Mouse (Mus musculus): Measurements from ENCODE around the gene Lcn2. TPM values are rescaled to one million over a fixed set of nuclear protein-coding genes. Genes with fewer than 3 reads are reported as not detected.

Lcn2 gene
- 0.21 and 0.65 TPM in 2 replicates for polyA plus RNA-seq (2021; fragmentation: Nextera tagmentation)
- long read RNA-seq, experiment 1: 0 reads
- long read RNA-seq, experiment 2: 0 reads

DNA sequence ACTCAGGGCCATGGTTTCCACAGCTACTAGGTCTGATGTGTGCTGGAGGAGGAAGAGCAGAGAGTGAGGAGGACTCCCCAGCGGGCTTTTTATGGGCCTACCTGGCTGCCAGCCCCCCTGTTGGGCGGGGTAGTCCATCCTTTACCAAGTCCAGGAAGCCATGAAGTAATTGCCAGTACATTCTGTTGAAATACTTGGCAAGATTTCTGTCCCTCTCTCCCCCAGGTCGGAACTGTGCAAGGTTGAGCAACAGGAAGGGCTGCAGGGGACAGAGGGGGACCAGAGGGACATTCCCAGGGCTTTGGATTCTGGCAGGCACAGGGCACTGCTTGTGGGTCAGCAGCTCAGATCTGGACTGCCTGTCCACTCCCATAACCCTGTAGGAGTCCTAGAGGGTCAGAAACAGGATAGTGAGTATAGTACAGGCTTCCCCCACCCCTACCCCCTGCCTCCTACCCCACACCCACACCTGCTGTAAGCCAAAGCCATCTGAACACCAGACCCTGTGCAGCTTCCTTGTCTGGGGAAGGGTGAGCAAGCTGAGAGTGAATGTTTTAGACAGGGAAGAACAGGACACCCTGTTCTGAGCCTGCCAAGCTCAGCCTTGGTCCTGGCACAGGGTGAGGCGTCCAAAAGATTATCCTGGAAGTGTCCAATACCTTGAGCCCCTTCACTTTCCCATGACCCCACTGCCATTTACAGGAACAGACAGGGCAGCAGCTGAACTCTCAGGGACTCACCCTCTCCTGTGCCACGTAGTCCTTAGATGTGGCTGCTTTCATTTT lies at the start of gene Lcn2:
Gene Lcn2, minus strand, starts transcription at position 547 of the 785 bp plus-strand sequence.

DNA sequence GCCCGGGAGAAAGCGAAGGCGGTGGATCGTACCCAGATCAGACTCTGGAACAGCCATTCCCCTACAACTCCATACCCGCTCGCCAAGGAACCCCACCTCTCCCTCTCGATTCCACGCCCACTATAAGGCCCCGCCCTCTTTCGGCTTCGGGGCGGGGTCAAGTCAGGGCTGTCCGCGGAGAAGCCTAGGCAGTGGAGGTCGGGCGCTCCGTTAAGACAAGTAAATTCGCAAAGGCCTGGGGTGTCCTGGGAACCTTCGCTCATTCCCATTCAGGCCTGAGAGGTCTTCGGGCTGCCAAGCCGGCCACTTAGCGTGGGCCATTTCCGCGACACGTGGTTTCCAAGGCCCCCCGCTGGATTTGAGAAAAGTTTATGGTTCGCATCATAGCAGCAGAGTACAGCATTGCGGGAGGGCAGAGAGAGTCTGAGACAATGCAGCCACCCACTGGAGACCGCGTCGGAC lies 7.5 kb upstream of the Lcn2 start, which contains the start of gene Ptges2:
Gene Ptges2, plus strand, starts transcription at position 413 of the 462 bp plus-strand sequence.

DNA sequence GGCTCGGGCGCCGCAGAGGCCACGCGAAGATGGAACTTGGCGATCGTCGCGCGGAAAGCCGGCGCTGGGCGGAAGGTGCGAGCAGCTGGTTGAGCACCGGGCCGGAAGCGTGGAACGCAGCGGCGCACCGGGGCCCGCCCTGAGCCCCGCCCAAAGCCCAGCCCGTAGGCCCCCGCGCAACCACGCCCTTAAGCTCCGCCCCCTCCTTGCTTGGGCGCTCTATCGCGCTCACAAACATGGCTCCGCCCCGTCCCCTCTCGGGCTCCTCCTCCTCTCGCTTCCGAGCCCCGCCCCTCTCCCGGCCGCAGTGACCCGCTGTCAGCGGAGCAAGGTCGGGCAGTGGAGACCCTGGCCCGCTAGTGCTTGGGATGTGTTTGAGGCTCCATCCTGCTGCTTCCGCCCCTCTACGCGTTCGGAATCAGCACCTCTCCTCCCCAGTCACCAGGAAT lies 6.3 kb downstream of the Lcn2 start, which contains the start of gene 1110008P14Rik:
Gene 1110008P14Rik, minus strand, starts transcription at position 164 of the 449 bp plus-strand sequence.

DNA sequence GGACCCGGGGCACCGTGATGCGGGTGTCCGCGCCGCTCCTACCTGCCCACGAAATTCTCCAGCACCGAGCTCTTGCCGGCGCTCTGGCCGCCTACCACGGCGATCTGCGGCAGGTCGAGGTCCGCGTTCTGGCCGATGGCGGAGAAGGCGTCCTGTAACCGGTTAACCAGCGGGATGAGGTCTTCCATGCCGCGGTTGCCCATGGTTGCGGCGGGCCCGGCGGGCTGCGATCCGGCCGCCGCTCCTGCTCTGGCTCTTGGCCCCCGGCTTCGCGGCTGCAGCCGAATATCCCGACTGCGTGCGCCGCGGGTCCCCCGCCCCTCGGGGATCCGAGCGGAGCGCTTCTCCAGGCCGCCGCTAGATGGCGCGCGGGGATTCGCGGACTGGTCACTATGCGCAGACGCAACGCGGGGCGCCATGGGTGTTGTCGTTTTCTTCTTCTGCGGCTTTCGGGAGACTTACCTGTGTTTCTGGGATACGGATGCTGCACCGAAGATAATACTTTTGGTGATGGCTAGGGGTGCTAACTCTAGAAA lies 35.0 kb downstream of the Lcn2 start, which contains the start of gene Dnm1:
Gene Dnm1, minus strand, starts transcription at position 332 of the 536 bp plus-strand sequence.

DNA sequence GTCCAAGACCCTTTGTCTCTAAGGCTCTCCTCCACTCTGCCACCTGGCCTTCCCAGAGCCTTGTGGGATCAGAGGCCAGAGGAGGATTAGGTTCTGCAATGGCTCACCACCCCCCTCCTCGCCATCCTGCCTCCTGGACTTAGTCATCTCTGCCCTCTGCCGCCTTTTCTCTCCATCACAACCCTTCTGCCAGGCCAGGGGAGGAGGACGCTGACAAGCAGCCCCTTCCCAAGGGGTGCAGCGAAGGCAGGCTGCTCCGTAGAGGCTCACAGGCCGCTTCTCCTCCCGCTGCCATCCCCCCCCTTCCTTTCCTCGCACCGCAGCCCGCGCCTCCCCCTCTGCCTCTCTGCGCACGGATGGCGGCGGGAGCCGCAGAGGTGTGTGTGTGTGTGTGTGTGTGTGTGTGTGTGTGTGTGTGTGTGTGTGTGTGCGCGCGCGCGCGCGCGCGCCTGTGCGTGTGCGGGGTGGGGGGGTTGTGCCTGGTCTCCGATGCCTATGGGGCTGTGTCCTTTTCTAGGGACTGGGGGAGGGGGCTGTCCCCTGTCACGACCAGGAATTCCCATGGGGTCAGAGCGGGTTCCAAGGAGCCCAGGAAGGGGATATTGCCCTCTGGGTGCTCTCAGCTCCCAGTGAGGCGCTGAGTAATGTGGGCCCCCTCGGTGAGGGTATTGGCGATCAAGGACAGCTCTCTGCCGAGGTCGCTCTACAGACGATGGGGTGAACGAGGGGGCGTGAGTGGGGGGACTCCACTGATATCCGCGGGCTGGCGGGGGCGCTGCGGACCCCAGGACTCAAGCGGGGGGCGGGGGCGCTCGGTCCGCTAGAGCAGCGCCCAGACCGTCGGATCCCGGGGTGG lies 35.7 kb downstream of the Lcn2 start, which contains the start of gene Ciz1:
Gene Ciz1, plus strand, starts transcription at position 177 of the 856 bp plus-strand sequence.

Other genes with a start within 250 kb of the Lcn2 start
- gene Prrc2b, start 237.2 kb downstream of the Lcn2 start, polyA plus RNA-seq (2021; fragmentation: Nextera tagmentation): 42.2 and 47.4 TPM in 2 replicates
- 10.2 and 11.4 TPM in 2 replicates for gene Pomt1, start 151.7 kb downstream of the Lcn2 start, polyA plus RNA-seq (2021; fragmentation: Nextera tagmentation)
- gene Uck1, start 128.1 kb downstream of the Lcn2 start, polyA plus RNA-seq (2021; fragmentation: Nextera tagmentation): 33.5 and 35.6 TPM in 2 replicates
- 17.8 and 22.2 TPM in 2 replicates for gene Golga2, start 100.9 kb downstream of the Lcn2 start, polyA plus RNA-seq (2021; fragmentation: Nextera tagmentation)
- gene Swi5, start 100.2 kb downstream of the Lcn2 start, polyA plus RNA-seq (2021; fragmentation: Nextera tagmentation): 131 and 165 TPM in 2 replicates
- gene Ciz1, start 35.9 kb downstream of the Lcn2 start, polyA plus RNA-seq (2021; fragmentation: Nextera tagmentation): 19.9 and 28.4 TPM in 2 replicates
- gene Dnm1, start 34.9 kb downstream of the Lcn2 start, polyA plus RNA-seq (2021; fragmentation: Nextera tagmentation): 198 and 300 TPM in 2 replicates
- gene 1110008P14Rik, start 6.3 kb downstream of the Lcn2 start, polyA plus RNA-seq (2021; fragmentation: Nextera tagmentation): 559 and 640 TPM in 2 replicates
- 24.8 and 25.1 TPM in 2 replicates for gene Ptges2, start 7.6 kb upstream of the Lcn2 start, polyA plus RNA-seq (2021; fragmentation: Nextera tagmentation)
- 2.0 and 3.3 TPM in 2 replicates for gene Naif1, start 62.2 kb upstream of the Lcn2 start, polyA plus RNA-seq (2021; fragmentation: Nextera tagmentation)
- gene Slc25a25, start 63.2 kb upstream of the Lcn2 start, polyA plus RNA-seq (2021; fragmentation: Nextera tagmentation): 27.1 and 32.0 TPM in 2 replicates
- gene Fam102a, start 147.1 kb upstream of the Lcn2 start, polyA plus RNA-seq (2021; fragmentation: Nextera tagmentation): 24.3 and 34.4 TPM in 2 replicates
- 150 and 152 TPM in 2 replicates for gene Dpm2, start 182.6 kb upstream of the Lcn2 start, polyA plus RNA-seq (2021; fragmentation: Nextera tagmentation)
- gene Pip5kl1, start 186.5 kb upstream of the Lcn2 start, polyA plus RNA-seq (2021; fragmentation: Nextera tagmentation): 0.95 and 1.2 TPM in 2 replicates
- gene 9430097D07Rik, start 187.4 kb upstream of the Lcn2 start, polyA plus RNA-seq (2021; fragmentation: Nextera tagmentation): 0.25 and 0.26 TPM in 2 replicates
- 36.2 and 41.8 TPM in 2 replicates for gene St6galnac4, start 198.8 kb upstream of the Lcn2 start, polyA plus RNA-seq (2021; fragmentation: Nextera tagmentation)
- 10.3 and 11.1 TPM in 2 replicates for gene St6galnac6, start 211.5 kb upstream of the Lcn2 start, polyA plus RNA-seq (2021; fragmentation: Nextera tagmentation)
- gene Ak1, start 233.5 kb upstream of the Lcn2 start, polyA plus RNA-seq (2021; fragmentation: Nextera tagmentation): 96.4 and 102 TPM in 2 replicates

All from layer of hippocampus, adult 6 months (tissue).